Mouse (Mus musculus) embryo, embryonic 11.5 days (tissue): Measurements from ENCODE around the gene Foxj1.

Experiments
- DNase-seq: peaks from one replicate; pipeline ENCODE4 v3.0.0-alpha.2; 2012; ENCODE audit warnings: low read depth, low spot score

Foxj1 gene

DNA sequence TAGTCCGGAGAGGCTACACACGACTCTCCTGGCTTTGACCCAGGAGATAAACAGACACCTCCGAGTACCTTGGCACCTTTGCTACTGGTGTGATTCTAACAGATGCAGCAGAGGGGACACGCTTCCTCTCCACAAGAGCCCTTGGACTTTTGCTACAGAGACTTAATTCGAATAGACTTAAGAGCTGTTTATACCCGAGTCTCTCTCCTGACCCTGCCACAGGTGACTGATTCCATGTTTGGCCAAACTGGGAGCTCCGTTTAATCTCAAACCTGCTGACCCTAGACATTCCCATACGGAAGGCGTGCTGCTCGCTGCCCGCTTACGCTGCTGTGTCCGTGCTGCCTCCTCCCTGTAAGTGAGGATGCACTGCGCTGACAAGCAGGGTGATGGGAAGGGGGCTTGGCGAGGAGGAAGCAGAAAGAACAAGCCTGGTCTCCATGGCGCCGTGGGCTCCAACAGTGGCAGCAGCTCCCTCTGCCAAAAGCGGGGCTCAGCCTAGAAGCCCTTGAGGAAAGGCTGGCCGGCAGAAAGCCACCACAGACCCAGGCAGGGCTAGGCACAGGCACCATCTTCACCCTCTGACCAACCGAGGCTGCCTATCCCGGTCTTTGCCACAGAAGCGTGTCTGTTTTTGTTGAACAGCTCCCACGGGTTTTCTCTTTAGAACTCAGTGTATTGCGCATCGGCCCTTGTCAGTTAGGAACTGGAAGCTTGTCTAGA is 7.0 kb upstream of the Foxj1 start:
- no peak for DNase-seq

DNA sequence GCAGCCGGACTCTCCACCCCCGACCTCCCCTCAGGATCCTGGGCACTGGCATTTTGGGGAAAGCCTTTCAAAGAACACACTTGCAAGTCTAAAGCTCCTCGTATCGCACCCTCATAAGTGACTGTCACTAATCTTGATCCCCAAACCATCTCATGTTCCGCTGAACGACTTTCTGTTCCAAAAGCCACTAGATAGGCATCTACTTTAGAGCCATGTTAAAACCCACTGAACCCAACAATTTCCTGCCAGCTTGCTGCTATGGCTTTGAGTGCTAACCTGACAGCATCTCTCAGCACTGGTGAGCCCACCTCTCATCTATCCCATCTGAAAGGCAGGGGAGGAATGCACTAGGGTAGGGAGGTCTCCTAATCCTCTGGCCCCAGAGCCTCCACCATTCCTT is 2.3 kb upstream of the Foxj1 start:
- no peak for DNase-seq

DNA sequence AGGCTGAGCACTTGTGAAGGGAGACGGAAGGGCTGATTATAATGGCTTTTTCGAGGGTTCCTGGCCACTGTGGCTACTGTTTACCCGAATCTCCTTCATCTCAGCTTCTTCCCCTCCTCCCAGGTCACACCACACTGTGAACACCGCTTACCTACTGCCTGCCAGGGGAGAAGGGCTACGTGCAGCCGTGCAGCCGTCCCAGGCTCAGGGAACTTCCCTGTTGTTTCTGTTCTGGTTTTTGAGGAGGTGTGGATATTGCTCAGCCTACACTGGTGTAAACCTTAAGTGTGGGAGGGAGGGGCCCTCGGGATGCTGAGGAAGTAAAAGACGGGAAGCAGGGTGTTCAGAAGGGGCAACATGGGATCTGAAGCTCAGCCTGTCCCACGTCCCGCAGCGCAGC is 1.8 kb upstream of the Foxj1 start:
- no peak for DNase-seq

DNA sequence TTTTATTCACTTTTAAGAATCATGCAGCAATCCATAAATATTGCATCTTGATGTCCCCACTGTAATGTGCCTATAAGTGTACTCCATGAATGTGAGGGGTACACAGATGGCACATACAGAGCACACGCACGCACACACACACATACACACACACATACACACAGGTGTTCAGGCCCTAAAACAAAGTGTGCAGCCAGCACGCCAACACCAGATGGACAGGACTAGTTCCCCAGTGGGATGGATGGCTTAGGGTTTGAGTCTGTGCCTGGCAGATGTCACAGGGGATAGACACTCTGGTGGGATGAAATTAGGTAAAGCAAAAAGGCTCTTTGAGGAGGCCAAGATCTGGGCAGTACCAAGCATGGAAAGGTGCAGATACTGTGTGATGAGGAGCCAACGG is 1.2 kb upstream of the Foxj1 start:
- DNase-seq: no peak

DNA sequence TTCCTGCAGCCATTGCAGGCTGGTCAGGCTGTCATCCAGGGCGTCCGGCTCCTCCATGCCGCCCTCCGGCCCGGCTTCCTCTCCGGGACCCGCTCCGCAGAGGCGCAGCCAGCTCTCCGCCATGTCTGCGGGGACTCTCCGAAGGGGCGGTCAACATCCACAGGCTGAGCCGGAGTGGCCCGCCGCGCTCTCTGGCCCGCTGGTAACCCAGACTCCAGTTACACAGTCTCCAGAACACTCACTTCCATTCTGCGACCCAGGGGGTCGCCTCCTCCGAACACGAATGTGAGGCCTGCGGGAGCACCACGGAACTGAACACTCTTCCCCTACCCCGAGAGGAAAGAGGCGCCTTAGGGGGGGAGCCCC is 799 bp downstream of the Foxj1 start:
- no peak for DNase-seq

DNA sequence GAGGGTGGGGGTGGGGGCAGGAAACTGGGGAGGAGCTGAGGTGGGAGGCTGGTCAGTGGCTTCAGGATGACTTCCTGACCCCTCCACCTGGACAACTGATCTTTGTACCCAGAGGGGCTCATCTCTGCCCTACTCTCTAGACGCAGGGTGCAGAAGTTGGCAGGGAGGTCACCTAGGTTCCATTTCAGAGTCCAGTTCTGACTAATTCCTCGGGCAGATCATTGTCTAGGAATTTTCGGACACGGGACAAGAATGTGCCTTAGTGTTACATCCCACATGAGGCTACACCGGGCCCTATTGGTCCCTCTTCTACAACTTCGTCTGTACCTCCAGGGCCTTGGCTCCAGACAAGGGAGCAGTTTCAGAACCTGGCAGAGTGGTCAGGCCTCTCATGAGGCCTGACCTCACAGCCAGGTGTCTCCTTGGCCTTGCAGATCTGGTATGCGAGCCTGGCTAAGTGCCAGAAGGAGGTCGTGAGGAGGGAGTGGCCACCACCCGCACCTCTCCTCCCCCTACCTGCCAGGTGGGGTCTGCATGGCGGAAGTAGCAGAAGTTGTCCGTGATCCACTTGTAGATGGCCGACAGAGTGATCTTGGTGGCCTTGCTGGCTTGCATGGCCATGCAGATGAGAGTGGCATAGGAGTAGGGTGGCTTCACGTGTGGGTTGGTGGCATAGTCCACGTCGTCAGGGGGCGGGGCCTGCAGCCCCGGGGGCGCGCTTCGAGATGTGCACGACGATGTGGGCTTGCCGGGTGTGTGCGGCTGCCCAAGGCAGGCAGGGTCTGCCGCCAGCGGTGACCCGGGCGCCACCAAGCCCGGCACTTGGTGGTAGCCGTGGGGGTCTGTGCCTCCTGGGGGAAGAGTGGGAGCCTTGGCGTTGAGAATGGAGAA is 1.4 kb downstream of the Foxj1 start:
- DNase-seq: no peak

DNA sequence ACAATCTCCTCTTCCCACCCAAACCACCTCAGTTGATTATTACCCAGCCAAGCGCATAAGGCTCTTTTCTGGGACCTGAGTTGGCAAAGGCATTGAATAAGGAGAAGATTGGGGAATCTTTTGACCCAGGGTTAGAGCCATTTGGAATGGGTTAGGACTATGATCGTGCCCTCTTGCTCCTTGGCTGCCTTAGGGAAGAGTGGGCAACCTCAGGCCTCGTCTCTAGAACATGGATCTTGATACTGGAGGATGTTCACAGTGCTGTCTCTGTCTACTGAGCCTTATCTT is 2.3 kb downstream of the Foxj1 start:
- no peak for DNase-seq

DNA sequence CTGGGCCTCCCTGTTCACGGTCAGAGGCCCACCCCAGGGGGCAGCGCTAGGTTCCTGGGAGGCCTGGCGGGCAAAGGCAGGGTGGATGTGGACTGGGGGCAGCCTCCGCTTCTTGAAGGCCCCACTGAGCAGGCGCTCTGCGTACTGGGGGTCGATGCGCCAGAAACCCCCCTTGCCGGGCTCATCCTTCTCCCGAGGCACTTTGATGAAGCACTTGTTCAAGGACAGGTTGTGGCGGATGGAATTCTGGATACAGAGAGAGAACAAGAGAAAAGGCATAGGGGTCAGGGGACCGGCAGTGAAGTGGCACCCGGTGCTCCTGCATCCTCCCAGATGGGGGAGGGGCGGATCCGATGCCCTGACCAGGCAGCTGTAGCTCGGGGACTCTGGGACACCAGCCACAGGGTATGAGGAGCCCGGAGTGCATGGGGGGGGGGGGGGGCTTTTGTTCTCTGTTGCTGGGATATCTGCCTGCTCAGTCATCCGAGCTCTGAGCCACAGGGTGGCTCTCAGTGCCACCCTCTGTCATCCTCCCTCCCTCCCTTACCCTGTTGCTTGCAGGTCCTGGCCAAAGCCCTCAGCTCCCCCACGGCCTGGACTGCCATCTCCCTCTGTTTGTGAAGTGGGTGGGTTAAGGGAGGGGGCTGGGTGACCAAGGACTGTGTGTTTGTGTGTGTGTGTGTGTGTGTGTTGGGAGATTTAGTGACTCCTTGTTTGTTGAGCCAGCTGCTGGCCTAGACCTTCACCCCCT is 2.8 kb downstream of the Foxj1 start:
- no peak for DNase-seq

DNA sequence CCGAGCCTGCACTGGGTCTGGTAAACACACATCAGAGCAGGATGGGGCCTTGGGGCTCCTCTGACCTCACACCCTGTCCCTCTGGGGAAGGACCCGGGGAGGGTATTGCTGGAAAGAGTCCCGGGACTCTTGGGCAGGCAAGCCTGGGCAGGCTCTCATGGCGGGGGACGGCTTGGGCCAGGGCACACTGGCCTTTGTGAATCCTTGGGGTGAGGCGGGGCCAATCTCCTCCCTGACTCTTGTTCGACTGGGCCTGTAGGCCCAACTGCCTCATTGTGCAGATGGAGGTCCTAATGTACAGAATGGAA is 5.0 kb downstream of the Foxj1 start:
- no peak for DNase-seq

DNA sequence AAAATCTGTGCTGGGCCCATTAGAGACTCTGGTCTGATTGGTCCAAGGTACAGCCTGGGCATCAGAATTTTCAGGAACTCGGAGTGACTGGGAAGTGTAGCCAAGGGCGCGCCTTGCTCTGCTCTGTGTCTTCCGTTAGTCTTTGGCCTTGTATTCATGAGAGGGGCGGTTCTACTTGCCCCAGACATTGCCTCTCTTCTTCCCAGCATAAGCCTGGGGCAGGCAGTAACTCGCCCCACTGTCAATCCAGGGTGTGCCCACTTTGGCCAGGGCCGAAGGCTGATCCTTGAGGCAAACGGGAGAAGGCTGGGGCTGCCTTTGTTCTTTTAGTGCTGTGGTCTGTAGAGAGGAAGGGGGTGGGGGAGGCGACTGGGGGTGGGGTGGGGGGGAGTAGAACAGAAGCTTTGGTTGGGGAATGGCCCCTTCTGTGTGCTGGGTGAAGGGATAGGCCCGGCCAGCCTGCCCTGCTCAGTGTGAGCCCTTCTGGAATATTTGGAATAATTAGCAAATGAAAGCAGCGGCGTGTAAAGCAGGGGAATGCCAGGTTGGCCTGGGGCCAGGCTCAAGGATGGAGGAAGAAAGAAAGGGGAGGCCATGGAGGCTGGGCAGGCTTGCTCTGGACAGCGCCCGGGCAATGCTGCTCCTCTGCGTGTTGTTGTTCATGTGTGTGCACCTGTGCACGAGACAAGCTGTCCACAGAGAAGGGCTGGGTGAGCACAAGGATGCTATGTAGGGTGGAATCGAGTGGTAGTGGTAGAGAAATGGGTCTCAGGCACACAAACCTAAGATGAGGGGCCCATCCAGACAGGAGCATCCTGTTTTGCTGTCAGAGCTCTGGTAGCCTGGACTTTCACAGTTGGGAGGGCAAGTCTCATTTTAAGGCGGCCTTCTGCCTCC is 5.6 kb downstream of the Foxj1 start:
- DNase-seq: no peak

DNA sequence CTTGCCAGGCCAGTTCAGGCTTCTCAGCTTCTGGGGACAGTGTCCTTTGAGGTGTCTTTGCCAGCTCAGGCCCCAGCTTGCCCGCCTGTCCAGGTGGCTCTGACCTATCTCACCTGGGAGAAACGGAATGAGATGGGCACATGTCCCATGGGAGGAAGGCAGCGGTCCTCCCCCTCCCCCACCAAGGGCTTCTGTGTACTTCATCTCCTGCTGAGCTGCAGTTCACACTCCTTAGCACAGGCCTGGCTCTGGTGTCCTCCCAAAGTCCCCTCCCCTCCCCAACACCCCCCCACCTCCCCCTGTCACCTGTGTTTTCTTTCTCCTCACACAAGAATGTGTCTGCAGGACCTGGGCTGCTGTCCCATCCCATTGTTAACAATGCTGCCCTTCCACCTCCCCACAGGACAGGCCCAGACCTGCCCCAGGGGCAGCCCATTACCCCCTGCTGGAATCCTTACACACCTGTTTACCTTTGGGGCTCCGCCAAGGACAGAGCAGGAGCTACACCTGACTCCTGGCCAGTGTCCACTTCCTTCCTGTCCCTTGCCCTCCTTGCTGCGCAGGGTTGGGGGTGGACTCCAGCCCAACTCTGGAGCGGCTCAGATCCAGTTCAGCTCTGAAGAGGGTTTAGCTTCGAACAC is 8.1 kb downstream of the Foxj1 start:
- DNase-seq: no peak

DNA sequence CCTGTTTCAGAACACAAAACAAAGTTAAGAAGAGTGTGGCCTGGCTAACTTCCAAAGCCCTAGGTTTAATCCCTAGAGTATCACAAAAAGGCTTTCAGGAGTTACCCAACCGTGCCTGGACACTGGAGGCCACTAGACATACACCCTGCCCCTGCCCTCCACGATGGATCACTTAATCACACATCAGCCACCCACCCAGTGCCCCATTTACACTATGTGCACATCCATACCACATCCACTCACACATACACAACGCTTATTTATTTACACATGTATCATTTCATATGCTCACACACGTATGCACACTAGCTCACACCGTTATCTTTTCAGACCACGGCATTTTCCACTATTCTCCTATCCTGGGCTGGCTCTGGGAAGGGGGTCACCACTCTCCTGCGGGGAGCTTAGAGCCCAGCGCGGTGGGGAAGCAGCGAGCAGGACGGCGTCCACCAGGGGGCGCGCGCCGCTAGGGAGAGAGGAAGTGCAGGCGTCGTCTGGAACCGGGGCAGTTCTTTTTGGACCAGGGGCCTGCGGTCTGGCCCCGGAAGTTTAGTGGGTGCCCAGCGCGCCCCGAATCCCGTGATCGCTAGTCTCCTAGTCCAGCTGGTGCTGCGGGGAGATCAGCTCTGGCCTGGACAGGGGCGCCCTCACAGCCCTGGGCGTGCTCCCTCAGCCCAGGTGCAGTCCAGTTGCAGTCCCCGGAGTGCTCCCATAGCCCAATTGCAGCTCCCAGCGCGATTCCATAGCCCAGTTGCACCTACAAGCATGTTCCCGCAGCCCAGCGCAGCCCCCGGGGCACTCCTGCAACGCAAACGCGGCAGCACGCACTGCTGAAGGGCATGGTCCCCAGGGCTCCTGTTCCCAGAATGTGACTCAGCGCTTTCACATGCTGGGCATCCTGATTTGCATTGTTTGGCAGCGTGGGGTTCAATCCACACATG is 16.2 kb downstream of the Foxj1 start:
- peak; percentile 73 for DNase-seq

DNA sequence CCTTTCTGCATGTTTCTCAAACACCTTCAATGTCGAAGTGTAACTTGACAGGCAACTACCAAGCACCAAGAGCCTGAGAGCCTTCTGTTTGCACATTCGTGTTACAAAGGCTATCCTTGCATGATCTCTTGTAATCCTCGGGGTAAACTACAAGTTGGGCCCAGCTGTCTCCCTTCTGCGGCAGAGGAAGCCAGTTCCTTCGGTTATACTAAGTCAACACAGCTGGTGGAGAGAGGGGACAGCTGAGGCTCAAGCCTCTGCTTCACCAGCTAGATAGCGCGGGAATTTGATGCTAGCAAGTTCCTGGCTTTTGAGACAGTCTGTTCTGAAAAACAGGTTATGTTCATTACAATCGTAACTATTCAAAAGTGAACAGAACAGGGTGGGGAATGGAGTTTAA is 22.8 kb downstream of the Foxj1 start:
- DNase-seq: no peak

DNA sequence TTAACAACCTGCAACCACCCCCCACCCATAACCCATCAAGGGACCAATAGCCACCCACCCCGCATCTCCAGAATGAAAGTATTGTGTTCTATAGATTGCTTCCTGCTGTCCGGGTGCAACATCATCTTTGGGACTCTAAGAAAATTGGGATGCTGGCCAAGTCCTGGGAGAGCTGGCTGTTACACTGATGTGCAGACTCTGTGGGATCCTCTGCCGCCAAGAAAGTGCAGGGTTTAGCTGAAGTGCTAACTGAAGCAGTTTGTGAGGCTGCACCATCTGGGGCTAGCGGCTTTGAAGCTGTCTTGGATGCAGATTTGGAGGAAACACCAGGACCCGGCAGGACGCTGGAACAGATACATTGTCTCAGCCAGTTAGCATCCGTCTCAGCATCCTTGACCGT is 24.0 kb downstream of the Foxj1 start:
- DNase-seq: no peak

DNA sequence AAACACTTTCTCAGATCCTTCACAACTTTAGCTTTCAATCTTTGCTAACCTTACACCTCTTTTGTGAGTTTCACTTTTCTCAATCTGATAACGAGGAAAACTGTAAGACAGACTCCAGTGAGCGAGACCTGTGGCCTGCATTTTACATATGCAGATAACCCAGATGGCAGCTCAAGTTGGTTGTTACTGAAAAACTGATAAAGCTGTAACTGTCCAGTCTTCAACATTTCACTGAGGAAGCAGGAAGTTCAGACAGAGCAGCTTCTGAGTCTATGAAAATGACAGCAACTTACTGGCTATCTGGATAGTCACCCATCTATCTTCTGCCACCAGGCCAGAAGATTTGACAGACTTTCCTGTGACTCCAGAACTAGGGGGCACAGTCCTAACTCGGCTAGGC is 25.6 kb downstream of the Foxj1 start:
- DNase-seq: no peak

DNA sequence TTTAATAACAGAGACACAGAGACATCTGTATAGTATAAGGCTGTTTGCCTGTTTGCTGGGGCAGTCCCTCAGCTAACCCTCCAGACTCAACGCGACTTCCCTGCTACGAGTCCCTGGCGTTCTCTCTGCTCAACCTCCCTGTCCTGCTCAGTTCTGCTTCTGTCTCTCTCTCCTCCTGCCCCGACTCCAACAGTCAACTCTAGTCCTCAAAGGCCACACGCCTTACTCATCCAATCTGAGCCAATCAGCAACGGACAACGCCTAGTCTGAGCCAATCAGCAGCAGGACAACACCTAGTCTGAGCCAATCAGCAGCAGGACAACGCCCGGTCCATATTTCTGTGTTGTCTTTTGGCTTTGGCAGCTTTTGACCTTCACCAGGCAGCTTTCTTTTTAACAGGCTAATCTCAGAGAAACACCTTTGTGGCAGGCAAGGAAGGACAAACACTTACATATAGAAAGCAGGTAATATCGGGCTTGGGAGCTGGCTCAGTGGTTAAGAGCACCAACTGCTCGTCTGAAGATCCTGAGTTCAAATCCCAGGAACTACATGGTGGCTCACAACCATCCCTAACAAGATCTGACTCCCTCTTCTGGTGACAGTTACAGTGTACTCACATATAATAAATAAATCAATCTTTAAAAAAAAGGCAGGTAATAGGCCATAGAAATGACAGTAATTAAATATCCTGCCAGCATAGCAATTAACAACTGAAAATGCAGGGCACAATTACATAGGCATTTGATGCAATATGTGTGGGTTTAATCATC is 27.3 kb downstream of the Foxj1 start:
- DNase-seq: no peak

DNA sequence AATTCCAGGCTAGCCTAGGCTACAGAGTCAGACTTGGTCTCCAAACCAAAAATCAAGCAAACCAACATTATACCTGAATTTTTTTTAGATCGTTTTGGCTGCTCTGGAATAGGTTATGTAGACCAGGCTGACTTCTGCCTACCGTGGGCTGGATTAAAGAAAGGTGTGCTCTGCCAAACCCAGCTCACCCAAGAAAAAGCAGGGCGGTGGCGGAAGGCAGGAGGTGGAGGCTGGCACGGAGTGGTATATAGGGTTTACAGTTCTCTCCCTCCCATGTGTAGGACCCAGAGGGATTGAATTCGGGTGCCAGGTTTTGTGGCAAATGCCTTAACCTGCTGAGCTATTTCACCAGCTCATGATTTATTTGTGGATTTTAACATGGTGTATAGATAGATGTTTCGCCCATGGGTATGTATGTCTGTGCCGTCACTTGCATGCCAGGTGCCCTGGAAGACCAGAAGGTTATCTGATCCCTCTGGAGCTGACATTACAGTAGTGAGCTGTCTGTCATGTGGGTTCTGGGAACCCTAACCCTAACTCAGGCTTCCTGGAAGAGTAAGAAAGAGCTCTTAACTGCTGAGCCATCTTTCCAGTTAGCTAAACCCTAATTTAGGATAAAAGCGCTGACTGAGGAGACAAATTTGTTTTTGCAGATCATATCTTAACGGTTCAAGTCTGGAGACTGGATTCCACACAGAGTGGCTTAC is 28.0 kb downstream of the Foxj1 start, which contains the start of gene Exoc7:
Gene Exoc7 (minus strand): TSS at position 215 of the 707 bp plus-strand sequence.
- no peak for DNase-seq

DNA sequence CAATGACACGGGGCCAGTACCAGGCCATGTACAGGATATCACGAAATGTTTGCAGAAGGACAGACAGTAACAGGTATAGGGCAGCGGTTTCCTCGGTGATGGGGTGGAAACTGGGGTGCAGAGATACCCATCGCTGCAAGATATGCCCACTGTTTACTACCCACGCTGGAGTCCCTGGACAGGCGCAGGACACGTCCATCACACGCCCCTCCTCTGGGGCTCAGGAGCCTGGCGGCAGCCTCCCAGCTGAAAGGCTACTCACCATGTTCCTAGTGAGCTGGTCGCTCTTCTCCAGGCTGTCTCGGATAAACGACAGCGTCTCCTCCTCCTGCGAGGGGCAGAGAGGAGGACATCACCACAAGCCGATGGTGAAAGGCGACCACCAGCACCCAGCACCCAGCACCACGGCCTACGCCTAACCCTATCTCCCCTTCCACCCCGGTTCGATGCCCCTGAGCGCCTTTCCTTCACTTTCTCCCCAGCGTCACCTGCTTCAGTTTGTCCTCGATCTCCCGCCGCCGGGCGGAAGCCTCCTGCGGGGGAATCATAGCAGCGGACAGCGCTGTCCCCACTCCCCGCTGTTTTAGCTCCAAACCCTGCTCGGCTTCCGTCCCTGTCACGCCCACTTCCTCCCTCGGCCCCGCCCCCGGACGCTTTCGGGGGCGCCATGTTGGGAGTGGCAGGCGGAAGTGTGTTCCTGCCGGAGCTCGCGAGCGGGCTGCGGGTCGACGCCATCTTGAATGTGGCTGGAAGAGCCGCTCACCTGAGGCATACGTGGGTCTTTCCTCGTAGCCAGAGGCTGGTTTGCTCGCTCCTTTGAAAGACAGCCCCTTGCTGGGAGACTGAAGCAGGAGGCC is 28.8 kb downstream of the Foxj1 start:
- peak; percentile 92 for DNase-seq
